Mouse (Mus musculus): Measurements from ENCODE around the gene Gm21987.
"Not testable (repeated sequence)": the region's sequence is repeated elsewhere in the genome, so short reads cannot be mapped to it uniquely, and the experiment has no call there.

Gene Gm21987

DNA sequence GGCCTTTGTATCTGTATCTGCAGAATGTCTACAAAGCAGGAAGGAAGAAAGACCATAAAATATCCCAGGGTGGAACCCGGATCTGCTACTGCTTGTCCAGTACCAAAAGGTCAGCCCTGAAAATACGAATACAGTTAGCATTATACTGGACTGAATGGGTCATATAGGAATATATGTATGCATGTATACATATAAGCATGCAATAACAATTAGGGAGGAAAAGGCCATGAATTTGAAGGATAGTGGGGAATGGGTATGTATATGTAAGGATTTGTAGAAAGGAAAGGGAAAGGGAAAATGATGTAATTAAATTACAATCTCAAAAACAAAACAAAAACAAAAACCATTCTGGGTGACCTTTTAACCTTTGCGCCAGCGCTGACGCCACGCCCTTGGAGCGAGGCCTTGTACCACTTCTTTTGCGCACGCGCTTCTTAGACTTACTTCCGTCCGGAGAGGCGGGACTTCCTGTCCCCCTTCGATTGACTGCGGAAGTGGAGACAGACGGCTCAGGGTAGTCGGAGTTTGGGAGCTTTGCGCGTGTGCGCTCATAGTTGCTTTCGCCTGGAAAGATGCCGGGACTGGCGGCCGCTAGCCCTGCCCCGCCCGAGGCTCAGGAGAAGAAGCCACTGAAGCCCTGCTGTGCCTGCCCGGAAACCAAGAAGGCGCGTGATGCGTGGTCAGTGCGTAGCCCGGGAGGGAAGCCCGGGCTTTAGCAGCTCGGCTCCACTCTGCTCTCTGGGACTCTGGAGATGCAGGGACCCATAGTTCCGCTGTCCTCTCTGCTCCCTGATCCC, at the start of gene Gm21987, which contains the start of gene Cox17:
Gene Gm21987, plus strand, starts transcription at position 512 of the 797 bp plus-strand sequence.
Gene Cox17, plus strand, starts transcription at position 463 of the 797 bp plus-strand sequence.
- peak; percentile 90 for DNase-seq (ENCODE audit: low read depth)

DNA sequence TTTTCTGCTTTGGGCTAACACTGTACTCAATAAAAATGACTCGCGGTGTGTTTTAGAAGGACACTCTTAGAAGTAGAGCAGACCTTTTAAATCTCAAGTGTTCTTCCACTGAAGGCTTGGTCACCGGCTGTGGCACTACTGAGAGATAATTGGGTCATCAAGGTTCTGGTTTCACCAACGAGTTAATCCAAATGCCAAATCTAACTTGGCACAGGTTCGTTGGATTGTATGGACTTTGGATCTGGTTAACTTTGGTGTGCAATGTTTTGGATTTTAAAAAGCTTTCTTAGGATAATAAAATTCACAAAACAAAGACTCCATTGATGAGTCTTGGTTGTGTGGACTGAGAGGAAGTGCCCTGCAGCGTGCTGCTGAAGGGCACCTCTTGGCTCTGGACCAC, 48.4 kb upstream of the Gm21987 start:
- DNase-seq (ENCODE audit: low read depth), result no peak

DNA sequence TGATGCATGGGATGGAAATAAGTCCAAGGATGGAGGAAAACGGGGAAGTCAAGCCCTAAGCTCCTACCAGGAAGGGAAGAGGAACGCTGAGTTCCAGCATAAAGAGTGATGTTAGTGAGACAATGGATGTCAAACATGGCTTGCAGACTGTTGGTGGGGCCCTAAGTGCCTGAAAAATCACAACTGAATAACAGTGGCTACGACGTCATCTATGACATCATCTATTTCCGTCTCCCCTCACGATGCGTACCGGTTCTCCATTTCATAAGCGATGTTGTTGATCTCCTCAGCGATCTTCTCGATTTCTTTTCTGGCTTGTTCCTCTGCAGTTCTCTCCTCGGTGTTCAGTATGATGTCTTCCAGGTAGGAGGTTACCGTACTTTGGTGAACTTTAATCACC, 44.5 kb upstream of the Gm21987 start:
- DNase-seq (ENCODE audit: low read depth), result no peak

DNA sequence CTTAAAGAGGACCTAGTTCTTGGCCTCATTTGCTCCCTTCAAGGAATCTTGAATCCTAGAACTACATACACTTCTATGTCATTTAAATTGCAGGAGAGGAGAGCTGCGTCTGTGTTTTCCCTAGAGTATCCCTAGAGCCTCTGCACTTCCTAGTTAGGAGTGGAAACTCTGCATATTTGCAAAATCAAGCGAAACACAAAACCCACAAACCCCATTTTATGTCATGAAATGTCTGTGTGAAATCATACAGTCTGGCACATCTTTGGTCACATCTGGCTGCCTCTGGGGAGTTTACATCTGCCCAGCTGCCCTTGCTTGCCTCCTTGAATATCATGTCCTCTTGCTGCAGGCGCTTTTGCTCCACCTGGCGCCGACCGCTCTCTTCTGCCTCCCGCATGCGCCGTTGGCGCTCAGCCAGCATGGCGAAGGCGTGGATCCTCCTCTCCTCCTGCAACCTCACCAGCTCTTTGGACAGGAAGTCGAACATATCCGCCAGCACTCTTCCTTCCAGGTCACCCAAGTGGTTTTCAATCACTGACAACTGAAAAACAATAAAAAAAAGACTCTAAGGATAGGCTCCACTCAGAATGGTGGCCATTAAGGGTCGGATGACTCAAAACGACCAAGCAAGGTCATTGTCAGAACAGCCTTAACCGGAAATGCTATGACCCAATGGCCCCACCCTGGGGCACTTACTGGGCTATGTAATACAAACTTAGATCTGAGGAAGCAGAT, 42.2 kb upstream of the Gm21987 start:
- no peak for DNase-seq (ENCODE audit: low read depth)

DNA sequence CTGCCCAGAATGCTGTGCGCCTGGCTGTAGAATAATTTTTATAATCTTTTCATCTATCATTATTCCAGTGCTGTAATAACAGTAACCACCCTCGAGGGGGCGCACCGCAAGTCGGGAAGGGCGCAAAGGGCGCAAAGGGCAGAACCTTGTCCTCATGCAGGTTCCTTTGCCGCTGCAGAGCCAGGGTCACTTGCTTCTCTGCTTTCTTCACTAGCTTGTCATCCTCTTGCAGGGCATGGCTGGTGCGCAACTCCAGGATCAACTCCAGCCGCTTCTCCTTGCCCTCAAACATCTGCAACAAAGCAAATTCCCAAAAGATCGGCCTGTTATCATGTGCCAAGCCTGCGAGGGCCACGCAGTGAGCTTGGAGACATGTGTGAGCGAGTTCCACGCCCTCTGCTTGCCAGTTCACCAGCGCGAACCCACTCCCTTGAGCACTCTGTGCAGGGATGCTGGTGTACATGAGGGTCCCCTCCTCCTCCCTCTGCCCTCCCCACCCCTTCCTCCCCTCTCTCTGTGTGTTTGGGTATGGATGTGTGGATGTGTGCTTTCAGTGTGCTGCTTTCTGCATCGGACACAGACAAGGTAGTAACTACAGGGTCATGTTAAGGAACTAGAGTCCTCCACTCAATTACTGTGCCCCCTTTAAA, 40.1 kb upstream of the Gm21987 start:
- DNase-seq (ENCODE audit: low read depth), result no peak

DNA sequence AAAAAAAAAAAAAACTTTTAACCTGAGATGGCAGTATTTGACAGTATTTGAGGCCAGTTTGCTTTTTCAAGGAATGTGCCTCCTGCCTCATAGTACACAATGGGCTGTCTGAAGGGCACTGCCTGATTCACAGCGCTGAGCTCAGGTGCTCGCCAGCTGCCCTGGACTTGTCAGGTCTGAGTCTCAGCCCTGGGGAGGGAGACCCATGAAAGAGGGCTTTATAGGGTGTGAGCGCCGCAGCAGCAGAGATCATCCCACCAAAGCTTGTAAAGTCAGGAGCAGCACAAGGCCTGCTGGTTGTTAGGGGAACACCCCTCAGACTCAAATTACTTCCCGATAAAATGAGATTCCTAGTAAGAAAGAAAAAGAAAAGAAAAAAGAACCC, 39.6 kb upstream of the Gm21987 start:
- DNase-seq (ENCODE audit: low read depth), result no peak

DNA sequence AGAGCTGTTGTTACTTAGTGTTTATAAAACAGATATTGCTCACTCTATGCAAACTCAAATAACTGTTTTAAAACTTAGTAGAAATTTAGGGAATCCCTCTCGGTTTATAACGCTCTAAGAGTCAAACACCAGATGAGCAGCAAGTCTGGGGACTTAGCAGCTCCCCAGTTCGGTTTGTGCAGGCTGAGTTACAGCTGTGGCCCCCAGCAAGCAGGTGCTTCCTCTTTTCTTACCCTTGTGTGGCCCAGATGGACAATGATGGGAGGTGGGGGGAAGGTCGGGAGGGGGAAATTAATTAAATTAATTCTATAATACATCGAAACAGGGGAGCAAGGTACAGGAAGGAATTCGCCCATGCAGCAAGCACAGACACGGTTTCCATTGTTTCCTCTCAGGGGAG, 39.2 kb upstream of the Gm21987 start:
- no peak for DNase-seq (ENCODE audit: low read depth)

DNA sequence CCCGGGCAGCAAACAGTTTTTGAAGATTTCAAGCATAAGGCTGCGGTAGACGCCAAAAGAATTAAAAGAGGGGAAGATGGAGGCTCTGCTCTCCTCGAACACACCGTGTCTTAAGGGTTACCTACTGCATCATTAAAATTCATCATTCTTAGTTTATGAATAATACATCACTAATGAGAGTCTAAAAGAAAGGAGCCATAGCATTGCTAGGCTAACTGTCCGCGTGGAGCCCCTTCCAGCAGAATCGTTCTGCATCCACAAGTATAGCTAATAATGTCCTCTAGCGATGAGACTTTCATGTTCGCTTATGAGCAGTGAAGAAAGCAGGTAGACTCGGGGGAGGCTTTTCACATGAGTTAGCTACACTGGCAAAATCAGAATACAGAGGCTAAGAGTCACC, 38.6 kb upstream of the Gm21987 start:
- no peak for DNase-seq (ENCODE audit: low read depth)

DNA sequence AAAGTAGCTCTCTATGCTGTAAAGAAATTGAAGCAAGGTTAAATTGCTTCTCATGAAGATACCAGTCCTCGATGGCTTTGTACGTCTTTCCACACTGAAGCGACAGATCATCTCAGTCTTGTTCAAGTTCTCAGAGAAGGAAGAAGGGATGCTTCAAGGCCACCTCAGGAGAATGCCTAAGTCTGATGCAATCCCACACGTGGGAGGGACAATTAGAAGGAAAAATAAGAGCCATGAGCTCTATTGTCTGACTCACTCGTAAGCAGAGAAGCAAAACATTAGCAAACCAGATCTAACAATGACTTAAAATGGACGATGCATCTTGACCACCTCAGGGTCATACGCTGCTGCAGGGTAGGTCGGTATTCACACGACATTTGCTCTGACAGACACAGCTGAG, 28.3 kb upstream of the Gm21987 start:
- DNase-seq (ENCODE audit: low read depth), result no peak

DNA sequence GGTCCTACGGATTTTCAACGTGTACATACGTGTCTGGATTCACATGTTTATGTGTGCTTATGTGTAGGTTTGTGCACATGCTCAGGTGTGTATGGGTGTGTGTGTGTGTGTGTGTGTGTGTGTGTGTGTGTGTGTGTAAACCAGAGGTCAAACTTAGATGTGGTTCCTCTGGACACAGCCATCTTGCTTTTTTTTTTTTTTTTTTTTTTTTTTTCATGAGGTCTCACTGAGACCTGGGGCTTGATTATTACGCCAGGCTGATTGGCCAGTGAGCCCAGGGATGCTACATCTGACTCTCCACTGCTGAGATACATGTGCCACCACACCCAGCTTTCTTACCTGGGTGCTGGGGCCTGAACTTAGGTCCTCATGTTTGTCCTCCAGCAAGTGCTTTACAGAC, 27.8 kb upstream of the Gm21987 start:
- DNase-seq (ENCODE audit: low read depth), result no peak

DNA sequence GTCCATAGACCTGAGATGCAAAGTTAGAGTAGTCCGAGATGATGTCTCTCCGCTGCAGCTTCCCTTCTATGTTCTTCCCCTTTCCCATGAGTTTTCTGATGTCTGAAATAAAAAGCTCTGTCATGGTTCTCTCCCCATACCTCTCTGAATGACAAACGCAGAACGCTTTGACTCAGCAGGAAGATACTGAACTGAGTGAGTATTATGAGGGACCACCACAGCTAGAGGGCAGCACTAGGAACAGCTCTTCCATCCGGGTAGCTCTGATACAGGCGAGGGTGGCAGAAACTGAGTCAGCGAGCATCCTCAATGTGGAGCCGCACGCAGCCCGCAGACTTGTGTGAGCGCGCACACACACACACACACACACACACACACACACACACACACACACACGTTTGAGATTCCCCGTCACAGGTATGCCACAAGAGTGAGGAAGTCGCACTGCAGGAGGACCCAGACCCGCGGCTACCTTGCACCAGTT, 25.3 kb upstream of the Gm21987 start:
- DNase-seq (ENCODE audit: low read depth), result peak; percentile 24

DNA sequence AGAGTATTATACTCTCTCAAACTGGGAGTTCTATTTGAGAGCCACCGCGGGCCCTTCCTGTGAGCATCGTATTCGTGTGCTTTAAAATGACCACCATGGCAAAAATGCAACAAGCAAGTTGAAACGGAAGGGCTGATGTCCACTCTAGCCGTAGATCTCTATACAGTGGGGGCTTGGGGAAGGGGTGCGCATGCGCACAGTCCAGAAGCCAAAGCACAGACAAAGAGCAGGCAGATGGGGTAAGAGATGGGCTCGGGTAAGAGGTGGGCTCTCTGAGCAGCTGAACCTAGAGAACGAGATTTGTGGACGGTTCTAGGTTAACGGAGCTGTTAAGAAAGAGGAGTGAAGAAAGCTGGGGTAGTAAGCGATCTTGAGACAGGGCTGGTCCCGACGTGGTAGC, 22.5 kb upstream of the Gm21987 start:
- DNase-seq (ENCODE audit: low read depth), result no peak

DNA sequence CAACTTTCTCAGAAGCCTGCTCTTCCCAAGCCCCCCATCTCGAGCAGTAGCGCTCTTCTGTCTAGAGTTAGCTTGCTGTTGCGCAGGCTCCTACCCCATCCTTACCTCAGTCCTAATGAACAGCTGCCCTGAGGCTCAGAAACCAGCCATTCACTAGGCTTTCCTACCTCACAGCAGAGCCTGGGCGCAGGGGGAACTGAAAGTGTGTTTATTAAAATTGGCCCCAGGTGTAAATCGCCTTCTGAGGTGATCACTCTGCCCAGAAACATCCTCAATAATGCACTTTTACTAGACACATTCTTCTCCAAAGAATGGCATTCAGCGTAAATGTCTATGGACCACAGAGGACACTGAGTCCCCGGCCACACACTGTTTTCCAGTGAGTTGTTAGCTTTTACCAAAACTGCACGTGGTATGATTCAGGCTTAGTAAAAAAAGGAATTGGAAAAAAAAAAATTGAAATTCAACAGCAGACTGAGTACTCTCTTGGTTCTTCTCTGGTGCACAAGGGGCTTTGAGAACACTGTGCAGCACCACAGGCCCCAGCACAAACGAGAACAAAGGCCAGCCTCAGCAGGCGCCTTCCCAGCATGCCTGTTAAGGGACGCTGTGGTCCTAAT, 20.0 kb upstream of the Gm21987 start:
- no peak for DNase-seq (ENCODE audit: low read depth)

DNA sequence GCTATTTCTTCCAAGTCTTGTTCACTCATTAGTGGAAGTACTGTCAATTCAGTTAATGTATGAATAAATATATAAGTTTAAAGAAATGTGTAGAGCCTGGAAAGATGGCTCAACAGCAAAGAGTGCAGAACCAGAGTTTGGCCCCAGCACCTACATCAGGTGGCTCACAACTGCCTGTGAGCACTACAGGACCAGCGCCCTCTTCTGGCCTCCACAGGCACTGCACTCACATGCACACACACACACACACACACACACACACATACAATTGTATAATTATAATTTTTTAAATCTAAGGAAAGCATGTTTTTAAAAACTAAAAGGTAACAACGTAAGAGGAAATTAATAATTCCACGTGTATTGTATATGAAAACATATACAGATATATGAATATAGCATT, 17.5 kb upstream of the Gm21987 start:
- no peak for DNase-seq (ENCODE audit: low read depth)

DNA sequence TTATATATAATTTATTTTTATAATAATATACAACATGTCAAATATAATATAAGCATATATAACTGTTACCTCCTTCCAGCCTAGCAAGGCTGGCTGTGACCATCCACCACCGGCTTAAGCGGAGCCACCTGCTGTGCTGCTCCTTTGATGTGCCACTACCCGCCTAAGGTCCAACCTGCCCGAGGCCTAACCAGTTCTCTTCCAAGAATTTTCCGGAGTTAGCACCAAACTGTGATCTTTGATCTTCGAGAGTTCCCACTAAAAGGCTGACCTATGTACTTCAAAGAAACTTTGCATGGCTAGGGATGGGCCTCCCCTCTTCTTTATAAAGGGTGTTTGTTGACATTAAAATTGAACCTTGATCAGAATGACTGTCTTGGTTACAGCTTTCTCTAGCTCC, 12.4 kb upstream of the Gm21987 start:
- no peak for DNase-seq (ENCODE audit: low read depth)

DNA sequence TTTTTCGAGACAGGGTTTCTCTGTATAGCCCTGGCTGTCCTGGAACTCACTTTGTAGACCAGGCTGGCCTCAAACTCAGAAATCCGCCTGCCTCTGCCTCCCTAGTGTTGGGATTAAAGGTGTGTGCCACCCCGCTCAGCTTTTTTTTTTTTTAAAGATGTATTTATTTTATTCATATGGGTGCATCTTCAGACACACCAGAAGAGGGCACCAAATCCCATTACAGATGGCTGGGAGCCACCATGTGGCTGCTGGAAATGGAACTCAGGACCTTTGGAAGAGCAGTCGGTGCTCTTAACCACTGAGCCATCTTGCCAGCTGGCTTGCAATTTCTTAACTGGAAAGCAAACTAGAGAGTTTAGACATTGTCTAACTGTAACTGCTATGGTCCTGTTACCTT, 8.8 kb upstream of the Gm21987 start:
- DNase-seq (ENCODE audit: low read depth), result not testable (repeated sequence)

DNA sequence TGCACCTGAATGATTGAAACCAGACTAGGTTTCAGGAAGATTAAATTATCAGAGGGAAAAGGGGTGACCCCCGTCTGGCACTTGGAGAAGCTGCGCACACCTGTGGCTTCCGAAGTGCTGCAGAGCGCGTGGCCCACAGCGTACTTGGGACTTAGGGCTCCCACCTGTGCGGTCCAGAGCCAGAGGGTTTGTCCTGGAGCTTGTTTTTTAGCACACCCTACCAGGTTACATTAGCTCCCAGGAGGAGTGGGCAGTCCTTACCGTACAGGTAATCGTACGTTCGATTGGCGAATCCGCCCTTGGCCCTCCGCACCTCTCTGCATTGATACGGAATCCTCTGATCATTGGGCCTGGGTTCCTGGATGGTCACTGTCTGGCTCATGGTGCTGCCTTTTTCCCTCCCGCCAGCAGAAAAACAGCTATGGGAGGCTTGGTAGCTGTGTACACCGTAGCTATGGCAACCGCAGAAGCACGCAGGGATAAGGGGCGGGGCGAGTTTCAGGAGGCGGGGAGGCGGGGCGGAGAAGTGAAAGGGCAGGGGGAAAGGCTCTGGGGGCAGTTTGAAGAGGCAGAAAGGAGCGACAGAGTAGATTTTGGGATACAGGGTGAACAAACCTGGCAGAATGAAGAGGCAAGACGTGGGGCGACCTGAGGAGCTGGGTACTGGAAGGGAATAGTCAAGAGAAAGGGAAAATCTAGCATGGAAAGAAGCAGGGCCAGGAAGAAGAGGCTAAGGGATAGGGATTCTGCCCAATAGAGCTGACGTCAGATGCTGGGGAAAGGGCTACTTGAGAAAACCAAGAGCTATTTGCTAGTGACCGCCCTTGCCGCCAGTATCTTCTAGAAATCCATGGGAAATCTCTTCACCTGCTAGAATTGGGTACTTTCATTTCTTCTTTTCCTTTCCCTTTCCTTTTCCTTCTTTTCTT, 5.2 kb upstream of the Gm21987 start, which contains the start of gene Maats1:
Gene Maats1, minus strand, starts transcription at position 748 of the 929 bp plus-strand sequence.
- DNase-seq (ENCODE audit: low read depth), result peak; percentile 27

DNA sequence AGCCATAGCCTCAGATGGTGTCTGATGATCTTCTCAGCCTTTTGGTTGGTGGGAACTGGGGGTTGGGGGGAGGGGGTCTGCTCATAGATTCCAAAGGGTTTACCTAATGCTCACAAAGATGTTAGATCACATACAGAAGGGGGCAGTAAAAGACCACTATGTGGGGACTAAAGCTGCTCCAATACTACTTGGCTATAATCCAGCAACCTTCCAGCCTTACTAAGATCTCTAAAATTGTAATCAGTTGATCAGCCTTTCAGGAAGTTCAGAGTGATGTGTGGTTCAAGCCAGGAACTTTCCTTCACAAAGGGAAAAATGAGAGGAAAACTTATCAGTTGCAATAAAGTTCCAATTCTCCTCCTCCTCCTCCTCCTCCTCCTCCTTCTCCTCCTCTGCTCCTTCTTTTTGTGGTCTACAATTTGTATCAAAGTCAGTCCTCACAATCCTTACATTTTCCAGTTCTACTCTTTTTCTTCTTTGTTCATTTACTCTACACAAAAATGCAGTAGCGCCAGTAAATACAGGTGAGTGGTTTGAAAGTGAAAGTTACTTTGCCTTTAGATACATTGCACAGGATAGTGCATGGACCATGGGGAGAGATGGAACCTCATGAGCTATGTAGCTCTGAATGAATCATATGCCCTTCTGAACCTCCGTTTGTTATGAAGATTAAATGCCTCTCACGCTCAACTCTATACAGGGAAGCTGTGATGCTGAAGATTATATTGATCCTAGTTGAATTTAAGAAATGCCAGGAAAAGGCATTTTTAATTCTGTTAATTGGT, 1.7 kb upstream of the Gm21987 start:
- peak; percentile 13 for DNase-seq (ENCODE audit: low read depth)

DNA sequence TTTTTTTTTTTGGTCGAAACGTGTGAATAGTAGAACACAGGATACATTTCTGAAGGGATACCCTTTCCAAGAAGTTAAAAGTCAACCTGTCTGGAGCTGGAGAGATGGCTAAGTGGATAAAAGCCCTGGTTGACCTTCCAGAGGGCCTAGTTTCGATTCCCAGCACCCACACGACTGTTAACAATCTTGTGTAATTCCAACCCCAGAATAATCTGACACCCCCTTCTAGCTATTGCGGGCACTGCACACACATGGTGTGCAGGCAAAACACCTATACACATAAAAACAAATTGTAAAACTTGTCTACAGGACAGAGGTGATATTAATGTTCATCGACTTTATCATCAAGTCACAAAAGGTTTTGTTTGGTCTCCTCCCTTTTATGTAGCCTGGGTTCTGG, 748 bp downstream of the Gm21987 start:
- DNase-seq (ENCODE audit: low read depth), result no peak

DNA sequence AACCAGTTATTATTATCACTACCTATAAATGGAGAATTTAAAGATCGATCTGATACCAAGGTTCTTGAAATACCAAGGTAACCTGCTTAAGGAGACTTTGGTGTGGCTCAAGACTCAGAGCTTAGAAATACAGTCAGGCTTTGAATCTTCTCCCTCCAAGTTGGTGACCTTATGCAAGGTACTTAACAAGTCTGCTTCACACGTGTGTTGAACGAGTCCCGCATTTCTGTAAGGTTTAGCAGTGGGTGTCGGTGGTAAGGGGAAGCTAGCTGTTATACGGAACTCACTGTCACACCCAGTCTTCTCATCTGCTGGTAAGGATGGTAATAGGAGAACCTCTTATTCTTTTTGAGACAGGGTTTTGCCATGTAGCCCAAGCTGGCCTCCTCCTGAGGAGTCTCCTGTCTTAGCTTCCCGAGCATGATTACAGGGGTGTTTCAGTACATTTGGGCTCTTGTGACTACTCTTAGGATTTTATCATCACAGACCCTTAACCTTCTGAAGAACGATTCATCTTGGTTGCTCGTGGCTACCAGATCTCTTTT, 1.4 kb downstream of the Gm21987 start:
- DNase-seq (ENCODE audit: low read depth), result no peak
